Mouse (Mus musculus) fat pad, adult 2 months (tissue): ENCODE measurements around the gene Ano9.
A peak's percentile ranks its signal among the peaks of the same experiment; 100 is the strongest.

ENCODE experiments used
- DNase-seq: peaks from one replicate; pipeline ENCODE4 v3.0.0-alpha.2; 2011; ENCODE audit warnings: low read depth, low spot score; ENCODE audit errors: extremely low read depth

Gene Ano9

GRCm38 (mm10) chr7:141103161-141103560 is 14.4 kb downstream of the Ano9 start:
- no peak for DNase-seq

- DNase-seq, result no peak
These were observed 17.5 kb downstream of the Ano9 start, which contains the start of gene Sigirr for GRCm38 (mm10) chr7:141099911-141100691. TSS of gene Sigirr (minus strand) at chr7:141100572.

- DNase-seq, result no peak
These were observed 20.4 kb downstream of the Ano9 start for GRCm38 (mm10) chr7:141097177-141097576.

- DNase-seq, result no peak
These were observed 21.0 kb downstream of the Ano9 start for GRCm38 (mm10) chr7:141096649-141097056.

- no peak for DNase-seq
These were observed 21.6 kb downstream of the Ano9 start for GRCm38 (mm10) chr7:141096021-141096420.

GRCm38 (mm10) chr7:141094487-141095205 is 23.0 kb downstream of the Ano9 start:
- no peak for DNase-seq

- DNase-seq, result no peak
These were observed 23.7 kb downstream of the Ano9 start for GRCm38 (mm10) chr7:141093950-141094349.

- no peak for DNase-seq
These were observed 25.4 kb downstream of the Ano9 start for GRCm38 (mm10) chr7:141092051-141092735.

- DNase-seq, result no peak
These were observed 27.4 kb downstream of the Ano9 start for GRCm38 (mm10) chr7:141090228-141090627.

- no peak for DNase-seq
These were observed 29.1 kb downstream of the Ano9 start for GRCm38 (mm10) chr7:141088473-141088872.

- DNase-seq, result no peak
These were observed 29.7 kb downstream of the Ano9 start for GRCm38 (mm10) chr7:141087894-141088293.

GRCm38 (mm10) chr7:141079481-141080449 is 37.8 kb downstream of the Ano9 start:
- DNase-seq, result peak; percentile 94

GRCm38 (mm10) chr7:141078876-141079275 is 38.7 kb downstream of the Ano9 start:
- no peak for DNase-seq

GRCm38 (mm10) chr7:141077841-141078240 is 39.8 kb downstream of the Ano9 start, which contains the start of gene Pkp3:
TSS of gene Pkp3 (plus strand) at chr7:141078218.
- no peak for DNase-seq

- no peak for DNase-seq
These were observed 43.8 kb downstream of the Ano9 start for GRCm38 (mm10) chr7:141073782-141074181.

GRCm38 (mm10) chr7:141072017-141072745 is 45.4 kb downstream of the Ano9 start:
- no peak for DNase-seq

- DNase-seq, result no peak
These were observed 47.3 kb downstream of the Ano9 start for GRCm38 (mm10) chr7:141070058-141070862.

- DNase-seq, result no peak
These were observed 49.3 kb downstream of the Ano9 start for GRCm38 (mm10) chr7:141068351-141068750.

- DNase-seq, result no peak
These were observed 53.0 kb downstream of the Ano9 start for GRCm38 (mm10) chr7:141064576-141064975.
